Mouse (Mus musculus): ENCODE measurements around the gene Nat8f4. TPM values are rescaled to one million over a fixed set of nuclear protein-coding genes. Genes with fewer than 3 reads are reported as not detected.

Gene Nat8f4
- polyA plus RNA-seq, 1 experiment, result 1.1 TPM

- 71% methylated on average over 3 of the region's 3 CpGs for WGBS
- TF ChIP-seq POLR2A (IDR thresholded peaks at IDR 0.05; ENCODE audit: borderline replicate concordance, control insufficient read depth, low read depth, low read length) (no peak), CTCF (IDR thresholded peaks at IDR 0.05; ENCODE audit: control insufficient read depth, insufficient read depth, low read length) (no peak)
- no peaks in the 10 kb centered on the region for H3K4me1 ChIP-seq (ENCODE audit: control insufficient read depth, insufficient read depth, low read length)
- no peak overlapping the region for H3K4me3 ChIP-seq (replicated peaks; ENCODE audit: control insufficient read depth, low read depth, low read length)
- H3K27ac ChIP-seq (ENCODE audit: control insufficient read depth, insufficient read depth, low read depth, low read length, poor library complexity), result no peak overlapping the region
Observed at GRCm38 (mm10) chr6:85862565-85862964, 42.1 kb downstream of the Nat8f4 start.

- no peak overlapping the region for H3K27ac ChIP-seq (ENCODE audit: control insufficient read depth, insufficient read depth, low read depth, low read length, poor library complexity)
- H3K4me1 ChIP-seq (ENCODE audit: control insufficient read depth, insufficient read depth, low read length), result no peaks in the 10 kb centered on the region
- no peak for TF ChIP-seq CTCF (IDR thresholded peaks at IDR 0.05; ENCODE audit: control insufficient read depth, insufficient read depth, low read length)
- TF ChIP-seq POLR2A (IDR thresholded peaks at IDR 0.05; ENCODE audit: borderline replicate concordance, control insufficient read depth, low read depth, low read length), result no peak
- H3K4me3 ChIP-seq (replicated peaks; ENCODE audit: control insufficient read depth, low read depth, low read length), result no peak overlapping the region
- 81% methylated on average over 3 of the region's 3 CpGs for WGBS
Observed at GRCm38 (mm10) chr6:85861247-85861646, 43.4 kb downstream of the Nat8f4 start.

GRCm38 (mm10) chr6:85856194-85856678 is 48.4 kb downstream of the Nat8f4 start:
- H3K4me3 ChIP-seq (replicated peaks; ENCODE audit: control insufficient read depth, low read depth, low read length), result no peak overlapping the region
- H3K4me1 ChIP-seq (ENCODE audit: control insufficient read depth, insufficient read depth, low read length), result no peaks in the 10 kb centered on the region
- H3K27ac ChIP-seq (ENCODE audit: control insufficient read depth, insufficient read depth, low read depth, low read length, poor library complexity), result no peak overlapping the region
- TF ChIP-seq POLR2A (IDR thresholded peaks at IDR 0.05; ENCODE audit: borderline replicate concordance, control insufficient read depth, low read depth, low read length) (no peak), CTCF (IDR thresholded peaks at IDR 0.05; ENCODE audit: control insufficient read depth, insufficient read depth, low read length) (no peak)
- WGBS, result 60% methylated on average over 1 of the region's 1 CpGs

GRCm38 (mm10) chr6:85853481-85853880 is 51.2 kb downstream of the Nat8f4 start:
- WGBS, result 76% methylated on average over 3 of the region's 3 CpGs
- no peaks in the 10 kb centered on the region for H3K4me1 ChIP-seq (ENCODE audit: control insufficient read depth, insufficient read depth, low read length)
- H3K27ac ChIP-seq (ENCODE audit: control insufficient read depth, insufficient read depth, low read depth, low read length, poor library complexity), result no peak overlapping the region
- no peak overlapping the region for H3K4me3 ChIP-seq (replicated peaks; ENCODE audit: control insufficient read depth, low read depth, low read length)
- no peak for TF ChIP-seq POLR2A (IDR thresholded peaks at IDR 0.05; ENCODE audit: borderline replicate concordance, control insufficient read depth, low read depth, low read length)
- no peak for TF ChIP-seq CTCF (IDR thresholded peaks at IDR 0.05; ENCODE audit: control insufficient read depth, insufficient read depth, low read length)

DNA sequence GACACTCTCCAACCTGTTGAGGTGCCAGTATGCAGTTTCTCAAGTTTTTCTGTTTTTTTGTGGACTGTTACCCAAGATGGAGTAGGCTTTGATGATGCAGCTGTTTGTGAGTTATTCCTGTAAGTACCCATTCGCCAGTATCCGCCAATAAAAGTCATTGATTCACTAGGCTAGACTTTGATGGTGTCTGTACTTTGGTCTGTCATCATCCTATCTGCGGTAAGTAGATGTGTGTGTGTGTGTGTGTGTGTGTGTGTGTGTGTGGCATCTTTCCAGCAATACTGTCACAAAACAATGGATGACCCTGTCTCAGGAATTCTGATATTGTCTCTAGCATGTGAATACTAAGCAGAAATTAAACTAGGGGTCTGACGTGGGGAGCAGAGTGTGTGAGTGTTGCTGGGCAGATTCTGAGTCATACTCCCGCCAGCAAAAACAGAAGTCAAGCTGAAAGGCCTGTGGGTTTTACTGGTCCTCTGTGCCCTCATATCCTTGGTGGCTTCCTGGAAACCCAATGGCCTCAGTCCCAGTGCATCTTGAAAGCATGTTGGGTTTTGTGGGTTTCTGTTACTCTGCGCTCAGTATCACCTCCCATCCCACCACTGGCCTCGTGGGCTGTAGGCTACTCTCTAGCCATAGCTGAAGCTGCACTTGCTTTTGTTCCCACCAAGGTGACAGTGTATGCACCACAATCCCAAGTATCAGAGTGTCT is 53.5 kb downstream of the Nat8f4 start:
- WGBS, result 43% methylated on average over 7 of the region's 7 CpGs
- H3K4me1 ChIP-seq (ENCODE audit: control insufficient read depth, insufficient read depth, low read length), result no peaks in the 10 kb centered on the region
- TF ChIP-seq CTCF (IDR thresholded peaks at IDR 0.05; ENCODE audit: control insufficient read depth, insufficient read depth, low read length) (no peak), POLR2A (IDR thresholded peaks at IDR 0.05; ENCODE audit: borderline replicate concordance, control insufficient read depth, low read depth, low read length) (no peak)

GRCm38 (mm10) chr6:85849240-85849639 is 55.4 kb downstream of the Nat8f4 start:
- no peak for TF ChIP-seq CTCF (IDR thresholded peaks at IDR 0.05; ENCODE audit: control insufficient read depth, insufficient read depth, low read length)
- no peak for TF ChIP-seq POLR2A (IDR thresholded peaks at IDR 0.05; ENCODE audit: borderline replicate concordance, control insufficient read depth, low read depth, low read length)
- Histone ChIP-seq H3K4me1 (ENCODE audit: control insufficient read depth, insufficient read depth, low read length) (no peaks in the 10 kb centered on the region), H3K27ac (ENCODE audit: control insufficient read depth, insufficient read depth, low read depth, low read length, poor library complexity) (no peak overlapping the region), H3K4me3 (replicated peaks; ENCODE audit: control insufficient read depth, low read depth, low read length) (no peak overlapping the region)
- 47% methylated on average over 2 of the region's 2 CpGs for WGBS

More for the DNA sequence above, 53.5 kb downstream of the Nat8f4 start:
- no peak overlapping the region for H3K4me3 ChIP-seq (replicated peaks; ENCODE audit: control insufficient read depth, low read depth, low read length)
- no peak overlapping the region for H3K27ac ChIP-seq (ENCODE audit: control insufficient read depth, insufficient read depth, low read depth, low read length, poor library complexity)

Other genes with a start within 250 kb of the Nat8f4 start
- not detected in 2 replicates for gene Nat8f7, start 191.7 kb downstream of the Nat8f4 start, polyA plus RNA-seq (2011; ENCODE audit: insufficient read depth, insufficient read length, low replicate concordance, missing spikeins)
- gene Nat8f3, start 139.1 kb downstream of the Nat8f4 start, polyA plus RNA-seq (2011; ENCODE audit: insufficient read depth, insufficient read length, low replicate concordance, missing spikeins), result not detected in 2 replicates
- not detected in 2 replicates for gene Nat8f6, start 83.9 kb downstream of the Nat8f4 start, polyA plus RNA-seq (2011; ENCODE audit: insufficient read depth, insufficient read length, low replicate concordance, missing spikeins)
- gene Nat8f5, start 83.9 kb downstream of the Nat8f4 start, polyA plus RNA-seq (2011; ENCODE audit: insufficient read depth, insufficient read length, low replicate concordance, missing spikeins), result not detected in 2 replicates
- 2.0 TPM in 1 of 2 replicates, not detected in the other for gene Nat8, start 72.8 kb downstream of the Nat8f4 start, polyA plus RNA-seq (2011; ENCODE audit: insufficient read depth, insufficient read length, low replicate concordance, missing spikeins)
- 1.4 TPM in 1 of 2 replicates, not detected in the other for gene Nat8f2, start 35.7 kb downstream of the Nat8f4 start, polyA plus RNA-seq (2011; ENCODE audit: insufficient read depth, insufficient read length, low replicate concordance, missing spikeins)
- gene Tprkb, start 7.0 kb upstream of the Nat8f4 start, polyA plus RNA-seq (2011; ENCODE audit: insufficient read depth, insufficient read length, low replicate concordance, missing spikeins), result 8.9 and 10.1 TPM in 2 replicates
- gene Nat8f1, start 10.8 kb upstream of the Nat8f4 start, polyA plus RNA-seq (2011; ENCODE audit: insufficient read depth, insufficient read length, low replicate concordance, missing spikeins), result 1.3 and 24.1 TPM in 2 replicates
- 36.6 and 50.6 TPM in 2 replicates for gene Dusp11, start 56.8 kb upstream of the Nat8f4 start, polyA plus RNA-seq (2011; ENCODE audit: insufficient read depth, insufficient read length, low replicate concordance, missing spikeins)
- not detected in 2 replicates for gene Figla, start 111.3 kb upstream of the Nat8f4 start, polyA plus RNA-seq (2011; ENCODE audit: insufficient read depth, insufficient read length, low replicate concordance, missing spikeins)
- gene Add2, start 123.8 kb upstream of the Nat8f4 start, polyA plus RNA-seq (2011; ENCODE audit: insufficient read depth, insufficient read length, low replicate concordance, missing spikeins), result 87.6 and 91.8 TPM in 2 replicates